Mouse (Mus musculus) mesoderm, embryonic 11.5 days (tissue): ENCODE data around the gene Lingo1.

Experiments used
- DNase-seq: peaks from one replicate; pipeline ENCODE4 v3.0.0-alpha.2; 2012; ENCODE audit warnings: low read depth, low spot score

The Lingo1 gene

DNA sequence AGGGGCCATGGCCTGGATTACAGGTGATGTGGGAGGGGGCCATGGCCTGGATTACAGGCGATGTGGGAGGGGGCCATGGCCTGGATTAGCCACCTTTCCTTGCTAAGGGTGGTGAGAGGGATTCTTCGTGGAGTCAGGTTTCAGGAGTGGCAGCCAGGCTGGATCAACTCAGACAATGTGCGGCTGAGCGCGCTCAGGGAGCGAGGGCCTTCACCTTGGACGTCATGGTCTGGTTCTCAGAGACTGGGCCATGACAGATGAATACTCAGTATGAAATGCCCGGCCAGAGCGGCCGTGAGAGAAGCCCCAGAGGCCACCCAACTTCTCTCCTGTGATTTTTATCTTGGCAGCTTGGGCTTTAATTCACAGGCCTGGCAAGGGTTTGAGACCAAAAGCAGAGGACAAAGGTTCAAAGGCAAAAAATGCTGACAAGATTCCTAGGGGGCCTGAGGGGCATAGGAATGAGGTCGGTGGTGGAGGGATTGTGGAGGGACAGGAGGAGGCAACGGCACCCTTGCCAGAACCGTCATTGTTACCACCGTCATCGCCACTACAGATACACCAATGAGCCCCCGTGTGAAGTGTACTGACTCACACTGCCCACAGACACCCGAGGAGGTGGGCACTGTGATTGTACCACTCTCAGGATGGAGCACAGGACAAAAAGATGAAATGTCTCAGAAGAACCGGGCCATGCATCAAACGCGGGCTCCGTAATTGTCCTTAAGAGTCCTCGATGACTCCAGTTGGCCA, 117.2 kb downstream of the Lingo1 start:
- DNase-seq, result no peak

DNA sequence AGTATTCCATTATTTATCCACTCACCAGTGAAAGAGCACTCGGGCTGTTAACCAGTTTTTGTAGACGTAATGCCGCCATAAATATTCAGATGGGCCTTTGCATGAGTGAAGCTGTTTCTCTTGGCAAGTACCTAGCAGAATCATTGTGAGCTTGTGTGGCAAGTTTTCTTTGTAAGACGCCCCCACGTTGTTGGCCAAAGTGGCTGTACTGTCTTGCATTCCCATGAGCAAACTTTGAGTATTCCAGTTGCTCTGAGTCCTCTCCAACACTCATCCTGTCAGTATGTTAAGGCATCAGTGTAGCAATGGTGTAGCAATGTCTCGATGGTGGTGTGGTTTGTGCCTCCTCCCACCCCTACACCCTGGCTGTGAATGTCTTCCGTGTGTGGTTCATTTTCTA, 120.6 kb downstream of the Lingo1 start:
- DNase-seq, result no peak

DNA sequence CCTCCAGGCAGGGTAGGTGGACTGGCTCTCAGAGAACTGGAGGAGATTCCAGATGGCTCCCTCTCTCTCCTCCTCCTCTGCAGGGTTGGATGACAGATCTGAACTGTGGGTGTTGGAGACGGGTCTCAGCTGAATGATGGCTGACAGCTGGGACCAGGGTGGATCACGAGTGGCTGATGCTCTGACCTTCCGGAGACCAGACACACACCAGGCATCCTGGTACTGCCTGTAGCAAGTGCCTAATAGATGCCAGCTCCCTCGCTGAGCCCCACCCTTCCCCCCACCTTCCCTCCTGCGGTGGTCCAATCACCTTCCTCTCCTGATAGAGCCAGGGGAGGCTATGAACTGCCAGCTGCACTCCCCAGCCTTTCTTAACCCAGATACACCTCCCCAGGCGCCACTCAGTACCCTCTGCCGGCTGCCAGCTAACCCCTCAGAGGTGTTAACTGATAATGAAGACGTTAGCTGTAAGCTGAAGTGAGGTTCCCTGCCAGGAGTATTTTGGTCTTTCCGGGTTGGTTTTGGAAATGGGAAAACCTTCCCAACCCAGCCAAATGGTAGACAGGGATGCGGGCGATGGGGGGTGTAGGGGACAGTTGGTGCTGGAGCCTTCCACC, 126.6 kb downstream of the Lingo1 start:
- no peak for DNase-seq

DNA sequence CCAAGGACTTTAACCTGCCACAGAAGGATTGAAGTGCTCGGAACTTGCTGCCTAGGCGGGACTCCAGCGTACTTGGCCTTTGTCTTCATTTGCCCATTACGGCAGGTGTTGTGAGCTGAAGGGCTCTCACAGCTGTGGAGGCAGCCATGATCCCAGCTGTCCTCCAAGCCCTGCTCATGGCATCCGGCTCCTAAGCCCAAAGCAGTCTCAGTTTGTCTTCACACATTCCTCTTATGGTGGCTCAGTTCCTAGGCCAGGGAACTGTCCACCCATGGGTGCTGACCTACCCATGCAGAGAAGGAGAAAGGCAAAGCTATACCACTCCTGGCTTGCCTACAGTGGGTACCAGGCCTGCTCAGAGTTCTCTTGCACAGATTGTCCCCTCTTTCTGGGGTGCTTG, 132.1 kb downstream of the Lingo1 start:
- DNase-seq, result peak; percentile 37

DNA sequence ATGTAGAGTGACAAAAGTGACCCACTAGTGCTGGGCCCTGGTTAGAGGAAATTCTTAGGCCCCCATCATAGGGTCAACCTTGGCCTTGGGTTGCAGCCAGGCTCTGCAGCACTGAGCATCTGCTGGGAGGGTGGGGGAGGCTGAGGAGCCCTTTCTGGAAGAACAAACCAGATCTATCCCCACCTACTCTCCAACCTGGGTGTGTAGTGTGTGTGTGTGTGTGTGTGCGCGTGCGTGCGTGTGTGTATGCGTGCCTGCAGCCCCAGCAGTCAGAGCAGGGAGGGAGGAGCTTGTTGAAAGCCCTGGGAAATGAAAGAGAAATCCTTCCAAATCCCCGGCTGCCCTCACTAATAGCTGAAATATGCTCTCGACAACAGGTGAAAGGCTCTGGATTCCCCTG, 133.3 kb downstream of the Lingo1 start:
- no peak for DNase-seq

DNA sequence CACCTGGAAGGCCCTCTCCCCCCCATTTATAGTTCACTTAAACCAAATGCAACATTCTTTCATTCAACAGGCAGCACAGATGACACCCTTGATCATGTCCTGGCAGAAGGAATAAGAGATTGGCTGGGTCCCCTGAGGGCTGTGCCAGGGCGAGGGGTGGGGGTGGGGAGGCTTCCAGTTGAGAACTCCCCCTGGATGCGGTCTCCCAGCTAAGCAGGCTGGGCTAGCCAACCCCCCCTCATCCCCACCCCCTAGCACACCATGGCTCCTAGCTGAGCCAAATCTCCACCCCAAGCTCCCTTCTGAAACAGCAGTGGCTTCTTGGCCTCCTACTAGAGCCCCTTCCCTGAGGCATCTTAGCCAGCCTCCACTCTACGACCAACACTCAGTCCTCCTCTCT, 133.9 kb downstream of the Lingo1 start:
- DNase-seq, result no peak

DNA sequence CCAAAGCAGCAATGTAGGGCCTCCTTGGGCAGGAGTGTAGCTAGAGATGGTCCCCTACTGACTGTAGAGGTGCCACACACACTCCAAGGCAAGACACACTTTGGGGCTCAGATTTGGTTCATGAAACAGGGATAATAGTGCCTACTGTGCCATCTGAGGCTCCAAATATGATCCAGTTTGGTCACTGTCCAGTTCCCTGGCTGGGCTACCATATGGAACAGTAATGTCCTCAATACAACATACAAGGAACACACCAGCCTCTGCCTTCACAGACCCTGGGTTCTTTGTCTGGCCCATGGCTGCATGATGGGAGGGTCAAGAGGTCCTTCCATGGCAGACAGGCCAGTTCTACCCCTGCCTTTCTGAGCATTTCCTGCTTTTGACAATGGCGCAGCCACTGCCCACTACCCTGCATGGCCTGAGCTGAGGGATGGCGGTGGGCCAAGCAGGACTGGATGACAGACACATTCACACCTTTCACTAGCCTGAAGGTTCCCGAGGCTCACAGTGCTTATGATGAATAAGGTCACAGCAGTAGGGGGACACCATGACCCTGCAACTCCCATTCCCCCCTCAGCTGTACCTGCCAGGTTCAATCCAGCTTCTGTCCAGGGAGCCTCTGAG, 134.9 kb downstream of the Lingo1 start:
- DNase-seq, result no peak

DNA sequence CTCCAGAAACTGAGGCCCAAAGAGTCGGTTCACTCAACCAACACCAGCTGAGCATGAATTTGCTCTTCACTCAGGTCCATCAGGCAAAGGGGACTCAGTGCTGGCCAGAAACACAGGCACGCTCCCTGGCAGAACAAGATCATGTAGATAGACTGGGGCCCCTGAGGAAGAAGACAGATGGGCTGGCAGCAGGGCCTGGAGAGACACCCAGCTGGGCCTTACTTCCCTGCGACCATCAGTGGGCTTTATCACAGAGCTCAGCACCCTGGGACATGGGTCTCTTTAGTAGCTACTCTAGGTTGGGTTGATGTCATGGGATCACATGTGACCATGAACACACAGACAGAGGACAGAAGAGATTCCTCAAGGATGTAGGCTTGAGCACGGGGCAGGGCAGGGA, 137.7 kb downstream of the Lingo1 start:
- DNase-seq, result no peak

DNA sequence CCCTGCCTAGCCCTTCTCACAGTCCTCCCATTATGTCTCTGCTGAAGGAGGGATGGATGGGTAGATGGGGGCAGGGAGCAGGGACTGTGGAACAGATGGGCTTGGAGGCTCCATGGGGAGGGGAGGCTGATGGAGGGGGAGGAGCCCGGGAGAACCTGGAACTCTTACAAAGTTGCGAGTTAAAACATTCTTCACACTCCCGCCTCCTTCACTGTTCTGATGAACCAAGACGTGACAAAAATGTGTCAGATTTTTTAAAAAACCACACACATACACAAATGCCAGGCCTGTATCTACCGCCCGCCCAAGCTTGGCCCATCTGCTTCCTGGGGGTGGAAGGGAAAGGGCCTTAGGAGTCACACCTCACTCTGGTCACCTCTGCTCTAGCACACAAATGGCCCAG, 138.3 kb downstream of the Lingo1 start:
- no peak for DNase-seq

DNA sequence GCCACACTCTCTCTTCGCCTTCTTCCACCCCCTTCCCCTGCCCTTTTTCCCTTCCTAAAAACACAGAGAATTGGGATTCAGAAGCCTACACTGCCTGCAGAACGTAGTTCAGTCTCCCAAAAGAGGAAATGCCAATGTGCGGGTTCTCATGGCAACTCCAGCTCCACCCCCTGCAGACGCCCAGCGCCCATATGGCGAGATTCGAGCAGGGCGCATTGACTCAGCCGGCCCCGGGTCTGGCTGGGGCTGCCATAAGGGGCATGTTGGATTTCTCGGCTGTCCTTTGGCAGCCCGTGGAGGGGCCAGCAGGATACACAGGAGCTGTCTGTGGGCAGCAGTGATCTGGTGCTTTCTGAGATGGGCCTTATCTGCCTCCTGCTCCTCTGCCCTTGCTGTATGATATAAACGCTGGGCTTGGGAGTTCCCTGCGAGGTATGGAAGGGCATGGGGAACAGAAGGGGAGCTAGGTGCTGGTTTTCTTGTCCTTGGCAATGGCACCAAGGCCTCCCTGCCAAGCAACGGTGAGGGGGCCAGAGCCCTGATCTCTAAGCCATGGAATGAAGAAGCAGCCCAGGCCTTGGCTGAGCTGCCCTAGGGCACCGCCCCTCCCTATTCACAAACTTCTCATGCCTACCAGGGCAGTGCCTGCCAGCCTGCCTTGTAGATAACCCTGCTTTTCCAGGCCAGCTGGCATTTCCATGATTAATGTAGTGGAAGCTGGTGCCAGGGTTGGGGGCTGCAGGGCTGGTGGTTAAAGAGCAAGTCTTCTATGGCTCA, 139.3 kb downstream of the Lingo1 start:
- DNase-seq, result no peak

DNA sequence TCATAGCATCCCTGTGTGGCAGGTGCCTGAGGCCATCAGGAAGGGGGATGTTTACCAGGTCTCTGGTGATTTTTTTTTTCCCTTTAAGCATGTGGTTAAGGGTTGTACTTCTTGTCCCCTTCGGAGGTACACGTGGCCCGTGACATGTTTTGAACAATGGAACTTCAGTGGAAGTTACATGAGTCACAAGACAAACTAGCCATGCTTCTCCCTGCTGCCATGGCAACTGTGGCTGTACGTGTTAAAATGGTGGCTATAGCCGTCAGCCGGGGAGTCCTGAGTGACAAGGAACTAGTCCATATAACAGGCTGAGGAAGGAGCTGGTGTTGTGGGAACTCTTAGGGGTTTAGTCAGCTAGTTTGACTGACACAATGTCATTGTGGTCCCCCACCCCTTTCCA, 141.1 kb downstream of the Lingo1 start:
- no peak for DNase-seq

DNA sequence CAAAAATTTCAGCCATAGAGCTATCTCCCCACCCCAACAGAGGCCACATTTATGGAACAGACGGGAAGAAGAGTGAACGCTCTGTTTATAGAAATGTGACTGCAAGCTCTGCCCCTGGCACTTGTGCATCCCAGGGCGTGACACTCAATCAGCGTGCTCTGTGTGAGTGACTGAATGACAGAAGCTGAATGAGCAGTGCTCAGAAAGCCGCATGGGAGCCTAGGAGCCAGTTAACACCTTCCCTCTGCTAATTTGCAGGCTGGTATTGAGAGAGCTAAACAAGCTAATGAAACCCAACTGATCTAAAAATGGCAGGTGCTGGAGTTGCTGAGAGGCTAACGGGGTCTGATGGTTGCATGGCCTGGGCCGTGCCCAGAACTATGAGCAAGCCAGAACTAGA, 143.7 kb downstream of the Lingo1 start:
- no peak for DNase-seq

DNA sequence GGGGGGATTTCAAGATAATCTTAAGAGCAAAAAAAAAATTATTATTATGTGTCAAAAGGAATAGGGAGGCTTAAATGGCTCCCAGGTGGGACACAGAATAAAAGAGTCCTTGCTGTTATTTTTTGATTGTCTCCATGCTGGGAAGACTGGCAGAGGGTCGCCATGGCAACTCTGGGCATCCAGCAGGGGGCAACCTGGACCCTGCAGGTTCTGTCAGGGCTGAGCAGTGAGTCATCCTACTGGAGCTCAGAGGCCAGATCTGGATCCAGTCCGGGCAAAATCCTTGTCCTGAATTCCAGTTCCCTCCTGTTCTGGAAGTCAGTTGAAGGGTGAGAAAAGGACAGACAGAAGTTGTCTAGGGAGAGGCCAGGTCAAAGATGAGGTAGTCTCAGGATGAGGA, 144.7 kb downstream of the Lingo1 start:
- no peak for DNase-seq

DNA sequence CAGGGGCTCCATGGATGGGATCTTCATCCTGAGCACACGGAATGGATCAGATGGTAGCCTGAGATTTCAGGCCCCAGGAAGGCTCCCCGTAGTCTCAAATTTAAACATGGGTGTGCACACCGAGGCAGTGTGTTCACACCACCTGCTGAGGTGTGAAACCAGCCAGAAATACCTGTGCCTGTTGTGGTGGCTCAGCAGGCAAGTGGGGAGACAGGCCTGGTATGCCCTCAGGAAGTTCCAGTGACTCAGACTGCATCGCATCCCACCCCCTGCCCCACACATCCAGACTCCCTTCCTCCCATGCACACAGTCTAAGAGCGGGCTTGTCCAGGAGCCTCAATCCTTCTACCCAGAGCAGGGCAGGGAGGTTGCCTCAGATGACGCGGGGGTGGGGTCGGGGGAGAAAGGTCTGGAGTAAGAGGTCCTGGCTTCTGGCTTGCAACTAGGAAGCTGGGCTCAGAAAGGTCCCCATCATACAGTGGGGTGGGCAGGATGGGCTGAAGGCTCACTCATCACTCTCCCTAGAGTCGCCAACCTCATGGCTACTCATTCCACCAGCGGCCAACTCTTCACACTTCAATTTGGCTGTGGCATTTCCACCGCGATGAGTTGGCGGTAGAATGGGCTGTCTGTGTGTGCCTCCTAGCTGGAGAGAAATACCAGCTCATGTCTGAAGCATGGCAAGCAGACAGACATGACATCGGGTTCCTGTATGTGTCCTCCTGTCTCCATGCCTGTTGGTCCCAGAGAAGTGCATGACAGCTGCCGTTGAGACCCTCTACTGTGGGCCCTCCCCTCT, 149.8 kb downstream of the Lingo1 start:
- no peak for DNase-seq

DNA sequence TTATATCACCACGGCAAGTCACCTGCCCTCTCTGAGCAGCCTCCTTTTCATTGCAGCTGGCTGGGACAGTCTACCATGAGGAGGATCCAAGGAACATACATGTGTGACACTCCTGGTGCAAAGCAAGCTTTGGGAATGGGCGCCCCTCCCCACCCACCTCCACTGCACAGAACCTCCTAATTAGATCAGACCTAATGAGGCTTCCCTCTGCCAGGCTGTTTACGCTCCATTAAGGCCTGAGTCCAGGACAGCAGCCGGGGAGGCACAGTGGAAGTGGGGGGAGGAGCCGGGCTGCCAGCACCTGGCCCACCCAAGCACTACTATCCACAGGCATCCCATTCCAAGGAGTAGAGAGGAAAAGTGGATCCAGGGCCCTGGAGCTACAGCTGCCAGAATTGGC, 152.8 kb downstream of the Lingo1 start:
- DNase-seq, result no peak

DNA sequence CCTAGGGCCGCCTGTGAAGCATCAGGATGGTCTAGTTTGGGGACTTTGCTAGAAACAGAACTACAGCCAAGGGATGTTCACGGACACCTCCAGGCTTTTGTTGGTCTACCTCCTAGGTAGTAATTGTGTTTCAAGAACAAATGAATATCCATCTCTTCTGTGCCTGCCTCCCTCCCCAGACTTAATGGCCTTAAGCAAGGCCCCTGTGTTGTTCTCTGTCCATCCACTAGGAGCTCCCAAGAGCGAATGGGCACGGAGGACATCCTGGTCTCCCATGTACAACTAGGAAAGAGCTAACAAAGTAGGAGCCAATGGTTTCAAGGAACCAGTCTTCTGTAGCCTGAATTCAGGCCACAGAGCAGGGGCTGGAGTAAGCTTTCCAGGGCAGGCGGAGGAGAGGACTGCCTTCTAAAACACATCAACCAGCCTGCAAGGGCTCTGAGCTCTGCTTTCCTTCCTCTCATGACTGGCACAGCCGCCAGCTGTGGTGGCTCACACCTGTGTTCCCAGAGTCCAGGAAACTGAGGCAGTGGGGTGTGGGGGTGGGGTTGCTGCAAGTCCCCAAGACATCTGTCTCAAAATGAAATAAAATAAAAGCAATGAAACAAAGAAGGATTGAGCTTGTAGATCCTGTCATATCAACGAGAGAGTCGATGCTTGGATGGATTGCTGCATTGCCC, 157.9 kb downstream of the Lingo1 start:
- DNase-seq, result peak; percentile 53

DNA sequence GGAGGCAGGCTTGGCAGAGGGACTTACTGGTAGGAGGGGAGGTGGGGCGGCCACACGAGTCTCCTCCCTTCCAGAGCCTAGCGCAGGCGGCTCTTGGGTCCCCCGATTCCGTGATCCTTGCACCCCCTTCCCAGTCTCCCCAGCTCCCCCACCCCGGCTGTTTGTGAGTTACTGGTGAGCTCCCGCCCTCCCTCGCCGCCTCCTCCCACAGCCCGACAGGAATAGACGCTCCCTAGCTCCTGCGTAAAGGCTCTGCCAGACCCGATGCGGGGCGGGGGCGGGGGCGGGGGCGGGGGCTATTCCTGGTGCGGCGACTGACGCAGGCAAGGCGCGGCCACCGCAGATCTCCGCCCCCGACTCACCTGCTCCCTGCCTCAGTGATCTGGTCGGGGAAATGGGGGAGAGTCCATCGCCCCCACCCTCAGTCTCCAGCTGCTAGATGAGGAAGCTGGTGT, 158.8 kb downstream of the Lingo1 start:
- no peak for DNase-seq

DNA sequence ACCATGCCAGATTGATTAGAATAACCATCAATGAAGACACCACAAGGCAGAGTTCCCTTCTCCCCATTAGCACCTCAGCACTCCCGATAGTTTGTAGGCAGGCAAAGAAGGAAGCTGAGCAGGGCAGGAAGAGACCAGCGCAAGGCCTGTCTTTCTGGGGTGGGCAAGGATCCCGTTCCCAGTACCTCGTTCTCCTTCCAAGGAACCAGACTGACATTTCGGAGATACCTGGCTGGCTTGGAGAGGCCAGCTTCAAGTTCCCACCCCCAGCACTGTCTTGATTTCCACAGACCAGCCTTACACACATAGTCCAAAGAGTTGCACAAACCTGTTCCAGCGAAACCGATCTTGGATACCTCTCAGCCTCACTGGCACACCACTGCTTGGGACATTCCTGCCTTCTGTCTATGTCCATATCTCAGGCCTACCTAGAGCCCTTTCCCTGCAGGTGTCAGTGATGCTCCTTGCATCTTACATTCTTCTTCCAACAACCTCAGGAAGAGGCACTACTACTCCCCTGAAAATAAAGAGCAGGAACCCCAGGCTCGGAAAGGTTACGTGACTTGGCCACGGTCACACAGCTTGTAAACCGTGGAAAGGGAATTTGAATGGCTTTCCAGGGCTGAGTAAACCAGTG, 159.4 kb downstream of the Lingo1 start:
- DNase-seq, result no peak

DNA sequence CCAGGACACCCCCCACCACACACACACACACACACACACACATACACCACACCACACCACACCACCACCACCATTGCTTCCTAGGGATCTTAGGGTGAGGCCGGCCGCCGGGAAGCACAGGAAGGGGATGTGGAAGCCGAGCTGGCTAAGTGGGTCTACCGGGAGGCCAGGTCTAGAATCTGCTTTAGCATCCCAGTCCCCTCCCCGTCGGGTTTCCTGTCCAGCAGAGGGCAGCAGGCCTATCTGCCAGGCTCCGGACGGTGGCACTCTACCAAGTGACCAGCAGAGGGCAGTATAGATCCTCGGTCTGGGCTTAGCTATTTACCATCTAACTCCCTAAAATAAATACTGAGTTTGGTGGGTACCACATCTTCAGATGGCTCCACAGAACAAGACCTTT, 160.1 kb downstream of the Lingo1 start:
- DNase-seq, result peak; percentile 95

DNA sequence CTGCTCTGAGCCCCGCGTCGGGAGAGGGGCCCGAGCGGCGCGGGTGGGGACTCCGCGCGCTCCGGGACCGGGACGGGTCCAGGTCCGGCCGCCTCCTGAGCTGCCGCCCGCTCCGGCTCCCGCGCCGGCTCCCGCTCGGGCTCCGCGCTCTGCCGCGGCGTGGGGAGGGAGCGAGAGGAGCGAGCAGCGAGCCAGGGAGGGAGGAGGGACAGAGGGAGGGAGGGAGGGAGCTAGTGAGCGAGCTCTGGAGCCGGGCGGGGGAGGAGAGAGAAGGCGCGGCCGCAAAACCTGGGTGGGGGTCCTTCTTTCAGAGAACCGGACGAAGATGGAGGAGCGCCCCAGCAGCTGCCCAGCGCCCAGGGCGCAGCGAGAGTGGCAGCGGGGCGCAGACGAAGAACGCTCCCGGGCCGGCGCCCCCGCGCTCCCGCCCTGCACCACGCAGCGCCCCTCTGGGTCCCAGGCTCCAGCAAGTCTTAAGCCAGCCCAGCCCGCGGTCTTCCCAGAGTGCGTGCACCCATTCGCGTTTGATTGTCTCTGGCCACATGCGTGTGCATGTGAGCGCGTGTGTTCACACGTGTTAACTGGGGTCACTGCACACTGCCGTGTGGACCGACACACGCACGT, 160.7 kb downstream of the Lingo1 start:
- peak; percentile 72 for DNase-seq
